Mouse (Mus musculus) lung, embryonic 14.5 days (tissue): Measurements from ENCODE around the gene Gm45062. TPM values are rescaled to one million over a fixed set of nuclear protein-coding genes. Genes with fewer than 3 reads are reported as not detected.

Source experiments
- ATAC-seq: fragments of 200-750 bp; cut with Nextera tagmentation; 2 replicates; pipeline ENCODE4 v1.8.0; 2017; ENCODE audit warnings: mild to moderate bottlenecking, moderate TSS enrichment, moderate library complexity; ENCODE audit not compliant: insufficient read depth
- DNase-seq: peaks from one replicate; pipeline ENCODE4 v3.0.0-alpha.2; 2015
- H3K27ac ChIP-seq: fragments of 300-500 bp; sonication (generic); 2 replicates; pipeline ENCODE4 v1.5.1; 2014; ENCODE audit warnings: low read depth, mild to moderate bottlenecking, moderate library complexity
- H3K27me3 ChIP-seq: fragments of 300-500 bp; sonication (generic); 2 replicates; pipeline ENCODE4 v1.6.1; 2014; ENCODE audit warnings: low read length, control low read depth; ENCODE audit not compliant: insufficient read depth
- H3K36me3 ChIP-seq: fragments of 300-500 bp; sonication (generic); 2 replicates; pipeline ENCODE4 v1.6.1; 2014; ENCODE audit warnings: control low read depth; ENCODE audit not compliant: insufficient read depth
- H3K4me1 ChIP-seq: fragments of 300-500 bp; sonication (generic); 2 replicates; pipeline ENCODE4 v1.6.1; 2014; ENCODE audit warnings: antibody characterized with exemption, control low read depth; ENCODE audit not compliant: insufficient read depth
- H3K4me2 ChIP-seq: fragments of 300-500 bp; sonication (generic); 2 replicates; pipeline ENCODE4 v1.6.1; 2014; ENCODE audit warnings: mild to moderate bottlenecking
- H3K4me3 ChIP-seq: fragments of 300-500 bp; sonication (generic); 2 replicates; pipeline ENCODE4 v1.5.1; 2014; ENCODE audit warnings: low read depth, low read length
- H3K9ac ChIP-seq: fragments of 300-500 bp; sonication (generic); 2 replicates; pipeline ENCODE4 v1.6.1; 2014
- H3K9me3 ChIP-seq: fragments of 300-500 bp; sonication (generic); 2 replicates; pipeline ENCODE4 v1.6.1; 2016; ENCODE audit warnings: low read depth, low read length, control low read depth
- CTCF ChIP-seq: IDR thresholded peaks from 2 replicates; pipeline ENCODE4 v1.5.1; 2016; ENCODE audit warnings: antibody characterized with exemption, low read depth
- WGBS: fragments of 180-500 bp; shearing (Covaris S2); extraction: QIAGEN DNeasy Blood & Tissue Kit; methylation state at CpG from one replicate; pipeline ENCODE4 v1.1.7; 2014; 5-methylcytosine and 5-hydroxymethylcytosine counted together
- polyA plus RNA-seq: library from polyadenylated mRNA; unstranded; fragments of >200 nt; fragmentation: Nextera tagmentation; extraction: Ambion mirVana; gene quantifications from 2 replicates; pipeline ENCODE4 v1.2.1, GENCODE M21; 2014

Gm45062 gene
- polyA plus RNA-seq, 1 experiment from 2014 or later, result 9.8 TPM

DNA sequence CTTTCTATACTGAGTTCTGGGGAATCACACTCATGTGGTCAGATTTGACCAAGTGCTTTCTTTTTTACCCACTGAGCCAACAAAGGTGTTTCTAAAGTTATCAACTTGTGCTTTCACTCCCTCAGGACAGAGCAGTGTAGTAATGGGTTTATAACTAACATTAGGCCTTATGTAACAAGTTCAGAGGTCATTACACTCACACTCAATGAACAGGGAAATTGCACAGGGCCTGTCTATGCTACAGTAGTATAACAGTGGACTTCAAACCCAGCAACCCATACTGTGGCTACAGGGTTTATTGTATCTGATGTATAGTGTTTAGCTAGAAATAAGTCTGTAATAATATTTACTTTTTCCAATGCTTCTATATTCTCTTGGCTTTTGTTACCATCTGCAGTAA lies 247.4 kb downstream of the Gm45062 start:
- H3K9me3 ChIP-seq, result no peaks in the 10 kb centered on the region
- H3K27me3 ChIP-seq, result no peaks in the 10 kb centered on the region
- no peak overlapping the region for H3K9ac ChIP-seq
- DNase-seq (no peak), ATAC-seq (no peak)
- H3K4me2 ChIP-seq, result no peak overlapping the region
- no peaks in the 10 kb centered on the region for H3K36me3 ChIP-seq
- no peak for TF ChIP-seq CTCF
- H3K4me1 ChIP-seq, result 0 out of 2 replicates have a peak, but pooled peaks cover 4% of the 10 kb centered on the region
- H3K4me3 ChIP-seq, result no peak overlapping the region
- H3K27ac ChIP-seq, result no peak overlapping the region

GRCm38 (mm10) chr6:8508883-8509536 lies 249.8 kb downstream of the Gm45062 start:
- peak; percentile 99 for ATAC-seq
- Histone ChIP-seq H3K27me3 (no peaks in the 10 kb centered on the region), H3K4me1 (0 out of 2 replicates have a peak, but pooled peaks cover 7% of the 10 kb centered on the region), H3K4me2 (peak overlapping the region; percentile 73), H3K4me3 (peak overlapping the region; percentile 92), H3K27ac (peak overlapping the region; percentile 99), H3K36me3 (no peaks in the 10 kb centered on the region), H3K9ac (peak overlapping the region; percentile 93), H3K9me3 (no peaks in the 10 kb centered on the region)
- DNase-seq, result peak; percentile 99
- no peak for TF ChIP-seq CTCF
- under 1% methylated on average over 54 of the region's 56 CpGs for WGBS

- Histone ChIP-seq H3K27me3 (no peaks in the 10 kb centered on the region), H3K36me3 (no peaks in the 10 kb centered on the region), H3K27ac (peak within 1 kb of the TSS; percentile 99), H3K9ac (peak within 1 kb of the TSS; percentile 93), H3K4me2 (peak within 1 kb of the TSS; percentile 73), H3K4me3 (peak within 1 kb of the TSS; percentile 92), H3K9me3 (no peaks in the 10 kb centered on the region), H3K4me1 (0 out of 2 replicates have a peak, but pooled peaks cover 7% of the 10 kb centered on the region)
- under 1% methylated on average over 54 of the region's 69 CpGs for WGBS
- DNase-seq (peak; percentile 83), ATAC-seq (peak; percentile 81)
- no peak for TF ChIP-seq CTCF
These were observed 250.3 kb downstream of the Gm45062 start, which contains the start of gene Glcci1 for GRCm38 (mm10) chr6:8509551-8509950. Gene Glcci1 (plus strand): TSS chr6:8509600.

DNA sequence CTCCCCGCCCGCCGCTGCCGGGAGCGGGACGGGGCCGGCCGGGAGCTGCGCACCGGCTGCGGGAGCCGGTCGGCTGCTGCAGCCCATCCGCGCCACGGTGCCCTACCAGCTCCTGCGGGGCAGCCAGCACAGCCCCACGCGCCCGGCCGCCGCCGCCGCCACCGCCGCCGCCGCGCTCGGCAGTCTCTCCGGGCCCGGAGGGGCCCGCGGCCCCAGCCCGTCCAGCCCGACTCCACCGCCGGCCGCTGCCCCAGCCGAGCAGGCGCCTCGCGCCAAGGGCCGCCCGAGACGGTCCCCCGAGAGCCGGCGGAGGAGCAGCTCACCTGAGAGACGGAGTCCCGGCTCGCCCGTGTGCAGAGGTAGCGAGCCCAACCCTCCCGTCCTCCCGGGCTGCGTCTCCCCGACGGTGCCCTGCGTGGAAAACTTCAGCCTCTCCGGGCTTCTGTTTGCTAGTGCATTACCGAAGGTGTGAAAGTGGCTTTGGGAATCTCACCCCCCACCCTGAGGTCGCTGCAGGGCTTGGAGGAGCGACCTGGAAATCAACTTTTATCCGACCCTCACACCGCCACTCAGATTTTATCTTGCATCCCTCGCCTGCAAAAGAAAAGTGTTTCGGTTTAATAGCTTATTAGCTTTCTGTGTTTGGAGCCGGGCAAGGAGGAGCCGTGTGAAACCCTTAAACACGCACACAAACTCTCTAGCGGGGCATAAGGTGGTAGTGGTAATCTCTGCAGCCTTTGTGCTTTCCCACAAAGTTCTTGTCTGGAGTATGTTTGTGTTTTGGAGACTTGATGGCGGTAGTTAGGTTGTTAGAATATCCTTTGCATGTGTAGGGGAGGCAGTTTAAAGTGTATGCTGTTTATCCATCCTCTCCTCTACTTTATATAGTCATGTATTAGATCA lies 251.0 kb downstream of the Gm45062 start:
- DNase-seq, result peak; percentile 47
- Histone ChIP-seq H3K4me1 (0 out of 2 replicates have a peak, but pooled peaks cover 7% of the 10 kb centered on the region), H3K27ac (peak overlapping the region; percentile 99), H3K4me3 (peak overlapping the region; percentile 92), H3K36me3 (no peaks in the 10 kb centered on the region), H3K9me3 (no peaks in the 10 kb centered on the region), H3K9ac (peak overlapping the region; percentile 93), H3K4me2 (peak overlapping the region; percentile 73), H3K27me3 (no peaks in the 10 kb centered on the region)
- under 1% methylated on average over 56 of the region's 73 CpGs for WGBS
- TF ChIP-seq CTCF, result no peak
- ATAC-seq, result no peak

DNA sequence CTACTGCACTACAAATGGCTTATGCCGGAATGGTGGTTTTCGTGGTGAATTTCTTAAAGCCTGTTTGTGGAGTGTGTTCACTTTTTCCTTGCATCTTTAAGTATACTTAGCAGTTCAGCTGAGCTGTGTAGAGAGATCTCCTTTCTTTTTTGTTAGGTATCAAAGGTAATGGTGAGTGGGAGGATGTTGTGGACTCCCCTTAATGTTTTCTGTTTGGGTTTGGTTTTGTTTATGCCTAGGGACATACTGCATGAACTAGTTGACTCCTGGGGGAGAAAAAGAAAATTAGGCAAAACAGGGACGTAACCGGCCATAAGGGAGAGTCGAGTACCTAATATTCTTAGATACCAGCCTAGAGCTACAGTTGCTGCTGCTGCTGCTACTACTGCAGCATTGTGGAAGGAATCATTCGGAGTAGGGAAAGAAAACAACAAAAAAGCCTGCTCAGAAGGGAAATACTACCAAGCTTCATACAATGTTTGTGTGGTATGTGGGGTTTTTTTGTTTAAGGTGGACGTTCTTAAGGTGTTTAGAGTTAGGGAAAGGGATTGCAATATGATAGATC lies 251.7 kb downstream of the Gm45062 start:
- DNase-seq, result peak; percentile 43
- TF ChIP-seq CTCF, result no peak
- Histone ChIP-seq H3K4me3 (peak overlapping the region; percentile 92), H3K9ac (peak overlapping the region; percentile 93), H3K9me3 (no peaks in the 10 kb centered on the region), H3K27ac (peak overlapping the region; percentile 99; the same call in 1 of the 2 replicates), H3K4me1 (0 out of 2 replicates have a peak, but pooled peaks cover 7% of the 10 kb centered on the region), H3K36me3 (no peaks in the 10 kb centered on the region), H3K27me3 (no peaks in the 10 kb centered on the region), H3K4me2 (peak overlapping the region; percentile 73)
- 7% methylated on average over 7 of the region's 7 CpGs for WGBS
- ATAC-seq, result no peak

DNA sequence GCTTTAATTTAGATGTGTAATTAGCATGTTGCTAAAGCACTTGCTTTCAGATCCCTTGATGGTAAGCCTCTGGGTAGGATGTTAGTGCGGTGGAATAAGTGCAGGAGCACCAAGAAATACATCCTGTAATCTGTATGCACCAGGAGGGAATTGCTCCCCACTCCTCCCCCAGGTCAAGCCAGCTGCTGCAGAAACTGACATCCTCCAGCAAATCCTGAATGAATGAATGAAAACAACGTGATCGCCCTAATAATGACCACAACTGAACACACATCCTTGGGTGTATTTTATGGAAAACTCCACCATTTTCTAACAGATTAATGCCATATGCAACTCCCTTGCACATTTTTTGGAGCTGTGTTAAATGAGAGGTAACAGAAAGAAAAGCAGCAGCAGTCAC lies 252.2 kb downstream of the Gm45062 start:
- H3K4me1 ChIP-seq, result 0 out of 2 replicates have a peak, but pooled peaks cover 7% of the 10 kb centered on the region
- peak overlapping the region; percentile 92 for H3K4me3 ChIP-seq
- no peak for TF ChIP-seq CTCF
- no peaks in the 10 kb centered on the region for H3K36me3 ChIP-seq
- no peak overlapping the region for H3K27ac ChIP-seq
- WGBS, result 10% methylated on average over 3 of the region's 3 CpGs
- H3K9me3 ChIP-seq, result no peaks in the 10 kb centered on the region
- peak overlapping the region; percentile 73 for H3K4me2 ChIP-seq
- no peak for ATAC-seq
- H3K9ac ChIP-seq, result peak overlapping the region; percentile 93
- DNase-seq, result peak; percentile 9
- no peaks in the 10 kb centered on the region for H3K27me3 ChIP-seq
